Mouse (Mus musculus): ENCODE data around the gene Akip1. TPM values are rescaled to one million over a fixed set of nuclear protein-coding genes. Genes with fewer than 3 reads are reported as not detected.

The Akip1 gene
- total and polyA plus RNA-seq, 2 experiments from 2014 or later, result 15.5 to 17.5 TPM

DNA sequence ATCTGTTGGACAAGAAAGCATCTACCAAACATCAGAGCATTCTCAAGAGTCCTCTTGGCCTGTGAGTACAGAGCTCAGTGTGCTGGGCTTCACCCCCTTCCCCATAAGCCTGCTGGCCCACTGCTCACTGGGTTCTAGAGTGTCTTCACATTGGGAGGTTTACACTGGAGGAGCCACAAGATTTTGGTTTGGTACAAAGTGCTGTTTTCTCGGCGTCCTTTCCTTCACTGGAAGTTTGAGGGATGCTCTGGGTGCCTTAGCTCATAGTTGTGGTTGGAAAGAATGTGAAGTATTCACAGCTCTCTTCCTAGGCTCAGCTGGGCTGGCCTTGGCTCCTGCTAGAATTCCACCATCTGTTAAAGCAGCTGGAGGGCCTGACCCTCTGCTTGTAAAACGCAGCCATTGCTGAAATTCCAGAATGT, 5.5 kb downstream of the Akip1 start:
- Histone ChIP-seq H3K9ac (no peak overlapping the region), H3K4me1 (ENCODE audit: insufficient read depth) (no peaks in the 10 kb centered on the region), H3K9me3 (ENCODE audit: low read length) (no peaks in the 10 kb centered on the region), H3K36me3 (ENCODE audit: insufficient read depth) (0 out of 2 replicates have a peak, but pooled peaks cover 17% of the 10 kb centered on the region), H3K27ac (ENCODE audit: low read depth, low read length) (no peak overlapping the region), H3K4me2 (ENCODE audit: low read depth) (no peak overlapping the region), H3K4me3 (ENCODE audit: low read depth, low read length) (no peak overlapping the region), H3K27me3 (ENCODE audit: insufficient read depth, low read length) (no peaks in the 10 kb centered on the region)
- no peak for TF ChIP-seq CTCF (IDR thresholded peaks at IDR 0.05; ENCODE audit: low read depth)
- WGBS, result 70% methylated on average over 3 of the region's 3 CpGs
- no peak for ATAC-seq
- no peak for DNase-seq

DNA sequence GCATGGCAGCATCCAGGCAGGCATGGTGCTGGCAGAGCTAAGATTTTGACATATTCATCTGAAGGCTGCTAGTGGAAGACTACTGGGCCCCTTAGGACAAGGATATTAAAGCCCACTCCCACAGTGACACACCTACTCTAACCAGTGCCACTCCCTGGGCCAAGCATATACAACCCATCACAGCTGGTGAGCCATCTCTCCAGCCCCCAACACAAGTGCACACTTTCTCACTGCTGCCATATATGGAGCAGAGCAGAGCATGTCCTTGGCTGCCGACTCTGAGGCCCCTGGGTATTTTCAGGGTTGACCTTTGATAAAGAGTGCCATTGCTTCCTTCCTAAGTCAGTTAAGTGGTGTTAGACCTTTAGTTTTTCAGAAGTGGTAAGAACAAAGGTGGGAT, 6.6 kb downstream of the Akip1 start:
- Histone ChIP-seq H3K4me2 (ENCODE audit: low read depth) (no peak overlapping the region), H3K9me3 (ENCODE audit: low read length) (no peaks in the 10 kb centered on the region), H3K9ac (no peak overlapping the region), H3K27me3 (ENCODE audit: insufficient read depth, low read length) (no peaks in the 10 kb centered on the region), H3K4me1 (ENCODE audit: insufficient read depth) (no peaks in the 10 kb centered on the region), H3K36me3 (ENCODE audit: insufficient read depth) (0 out of 2 replicates have a peak, but pooled peaks cover 17% of the 10 kb centered on the region), H3K27ac (ENCODE audit: low read depth, low read length) (no peak overlapping the region), H3K4me3 (ENCODE audit: low read depth, low read length) (no peak overlapping the region)
- WGBS, result 94% methylated on average over 1 of the region's 1 CpGs
- TF ChIP-seq CTCF (IDR thresholded peaks at IDR 0.05; ENCODE audit: low read depth), result no peak
- no peak for DNase-seq
- ATAC-seq, result no peak

DNA sequence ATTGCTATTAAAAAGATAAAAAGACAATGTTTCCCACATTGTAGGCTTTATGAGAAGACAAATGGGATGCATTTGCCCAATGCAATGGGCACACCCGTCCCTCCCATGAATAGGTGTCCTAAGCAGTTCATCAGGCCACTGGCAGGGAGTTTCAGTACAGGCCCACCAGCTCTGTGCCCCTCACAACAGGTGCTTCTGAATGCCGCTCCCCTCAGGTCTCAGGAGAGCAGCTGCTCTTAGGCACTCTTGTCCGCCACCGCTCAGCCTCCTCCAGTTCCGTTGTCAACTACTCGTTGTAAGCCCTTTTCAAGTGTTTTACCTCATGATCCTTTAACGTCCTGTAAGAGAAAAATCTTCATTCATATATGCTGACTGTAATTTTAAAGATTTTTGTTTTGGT, 8.7 kb downstream of the Akip1 start:
- Histone ChIP-seq H3K36me3 (ENCODE audit: insufficient read depth) (0 out of 2 replicates have a peak, but pooled peaks cover 17% of the 10 kb centered on the region), H3K4me2 (ENCODE audit: low read depth) (no peak overlapping the region), H3K4me1 (ENCODE audit: insufficient read depth) (no peaks in the 10 kb centered on the region), H3K9ac (no peak overlapping the region), H3K4me3 (ENCODE audit: low read depth, low read length) (no peak overlapping the region), H3K27me3 (ENCODE audit: insufficient read depth, low read length) (no peaks in the 10 kb centered on the region), H3K9me3 (ENCODE audit: low read length) (no peaks in the 10 kb centered on the region), H3K27ac (ENCODE audit: low read depth, low read length) (no peak overlapping the region)
- no peak for TF ChIP-seq CTCF (IDR thresholded peaks at IDR 0.05; ENCODE audit: low read depth)
- DNase-seq, result no peak
- WGBS, result 92% methylated on average over 7 of the region's 7 CpGs
- ATAC-seq, result no peak

DNA sequence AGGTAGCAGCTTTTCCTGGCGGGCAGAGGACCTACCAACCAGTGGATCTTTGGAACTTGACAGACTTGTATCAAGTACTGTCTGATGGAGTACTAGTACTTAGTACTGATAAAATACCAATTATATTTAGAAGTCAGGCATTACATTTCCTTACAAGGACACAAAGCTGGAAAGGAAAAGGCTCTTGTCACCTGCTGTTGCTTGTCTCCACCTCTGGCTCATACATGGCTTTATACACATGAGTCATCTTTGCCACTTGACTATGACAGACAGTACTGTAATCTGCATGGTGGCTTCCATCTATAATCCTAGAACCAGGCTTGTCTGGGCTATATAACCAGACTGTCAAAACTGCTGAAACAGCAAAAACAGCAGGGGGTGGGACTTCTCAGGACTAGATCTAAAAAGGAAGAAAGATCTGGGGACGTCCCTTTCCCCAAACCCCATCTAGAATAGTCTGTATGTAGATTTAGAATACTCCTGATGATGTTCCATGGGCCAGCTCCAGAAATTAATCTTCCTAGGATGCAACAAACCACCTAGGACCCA, 10.0 kb downstream of the Akip1 start:
- TF ChIP-seq CTCF (IDR thresholded peaks at IDR 0.05; ENCODE audit: low read depth), result no peak
- no peaks in the 10 kb centered on the region for H3K4me1 ChIP-seq (ENCODE audit: insufficient read depth)
- ATAC-seq (no peak), DNase-seq (no peak)
- H3K9ac ChIP-seq, result no peak overlapping the region
- 83% methylated on average over 2 of the region's 2 CpGs for WGBS
- H3K4me2 ChIP-seq (ENCODE audit: low read depth), result no peak overlapping the region
- no peaks in the 10 kb centered on the region for H3K27me3 ChIP-seq (ENCODE audit: insufficient read depth, low read length)
- no peak overlapping the region for H3K4me3 ChIP-seq (ENCODE audit: low read depth, low read length)
- H3K36me3 ChIP-seq (ENCODE audit: insufficient read depth), result 0 out of 2 replicates have a peak, but pooled peaks cover 17% of the 10 kb centered on the region
- H3K27ac ChIP-seq (ENCODE audit: low read depth, low read length), result no peak overlapping the region
- H3K9me3 ChIP-seq (ENCODE audit: low read length), result no peaks in the 10 kb centered on the region

DNA sequence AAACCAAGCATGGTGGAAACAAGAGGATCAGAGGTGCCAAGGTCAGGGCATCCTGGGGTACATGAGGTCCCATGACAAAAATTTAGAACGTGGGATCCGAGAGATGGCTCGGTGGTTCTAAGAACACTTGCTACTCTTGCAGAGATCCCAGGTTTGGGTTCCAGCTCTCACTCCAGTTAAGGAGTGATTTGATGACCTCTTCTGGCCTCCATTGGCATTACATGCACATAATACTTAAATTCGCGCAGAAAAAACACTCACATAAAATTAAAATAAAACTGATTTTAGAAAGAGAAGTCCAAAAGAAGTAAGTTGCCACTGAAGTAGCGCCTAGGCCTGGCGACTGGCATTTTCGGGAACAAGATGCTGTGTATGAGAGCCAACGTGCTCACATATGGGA, 15.8 kb downstream of the Akip1 start:
- Histone ChIP-seq H3K9me3 (ENCODE audit: low read length) (no peaks in the 10 kb centered on the region), H3K4me1 (ENCODE audit: insufficient read depth) (no peaks in the 10 kb centered on the region), H3K27me3 (ENCODE audit: insufficient read depth, low read length) (no peaks in the 10 kb centered on the region), H3K36me3 (ENCODE audit: insufficient read depth) (no peaks in the 10 kb centered on the region), H3K9ac (no peak overlapping the region), H3K27ac (ENCODE audit: low read depth, low read length) (no peak overlapping the region), H3K4me2 (ENCODE audit: low read depth) (no peak overlapping the region), H3K4me3 (ENCODE audit: low read depth, low read length) (no peak overlapping the region)
- WGBS, result 56% methylated on average over 9 of the region's 9 CpGs
- ATAC-seq (no peak; the same call in 1 of the 2 replicates), DNase-seq (peak; percentile 72)
- TF ChIP-seq CTCF (IDR thresholded peaks at IDR 0.05; ENCODE audit: low read depth), result peak; percentile 64

DNA sequence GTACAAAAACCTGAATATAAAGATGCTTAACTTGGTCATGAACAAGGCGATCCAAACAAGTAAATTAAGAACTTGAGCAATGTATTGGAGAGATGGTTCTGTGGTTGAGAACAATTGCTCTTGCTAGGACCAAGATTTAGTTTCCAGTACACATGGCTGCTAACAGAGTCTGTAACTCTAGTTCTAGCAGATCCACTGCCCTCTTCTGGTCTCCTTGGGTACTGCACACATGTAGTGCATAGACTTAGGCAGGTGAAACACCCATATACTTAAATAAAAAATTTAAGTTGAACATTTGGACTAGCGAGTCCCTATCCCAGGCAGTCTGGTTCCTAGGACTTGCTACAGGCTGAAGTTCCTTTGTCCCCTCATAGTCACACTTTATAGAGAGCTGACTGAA, 19.1 kb downstream of the Akip1 start:
- no peaks in the 10 kb centered on the region for H3K9me3 ChIP-seq (ENCODE audit: low read length)
- peak; percentile 44 for TF ChIP-seq CTCF (IDR thresholded peaks at IDR 0.05; ENCODE audit: low read depth)
- DNase-seq (no peak), ATAC-seq (no peak)
- H3K4me1 ChIP-seq (ENCODE audit: insufficient read depth), result no peaks in the 10 kb centered on the region
- H3K9ac ChIP-seq, result no peak overlapping the region
- H3K4me2 ChIP-seq (ENCODE audit: low read depth), result no peak overlapping the region
- no peaks in the 10 kb centered on the region for H3K27me3 ChIP-seq (ENCODE audit: insufficient read depth, low read length)
- WGBS, result 95% methylated on average over 2 of the region's 2 CpGs
- H3K27ac ChIP-seq (ENCODE audit: low read depth, low read length), result no peak overlapping the region
- H3K4me3 ChIP-seq (ENCODE audit: low read depth, low read length), result no peak overlapping the region
- H3K36me3 ChIP-seq (ENCODE audit: insufficient read depth), result no peaks in the 10 kb centered on the region

DNA sequence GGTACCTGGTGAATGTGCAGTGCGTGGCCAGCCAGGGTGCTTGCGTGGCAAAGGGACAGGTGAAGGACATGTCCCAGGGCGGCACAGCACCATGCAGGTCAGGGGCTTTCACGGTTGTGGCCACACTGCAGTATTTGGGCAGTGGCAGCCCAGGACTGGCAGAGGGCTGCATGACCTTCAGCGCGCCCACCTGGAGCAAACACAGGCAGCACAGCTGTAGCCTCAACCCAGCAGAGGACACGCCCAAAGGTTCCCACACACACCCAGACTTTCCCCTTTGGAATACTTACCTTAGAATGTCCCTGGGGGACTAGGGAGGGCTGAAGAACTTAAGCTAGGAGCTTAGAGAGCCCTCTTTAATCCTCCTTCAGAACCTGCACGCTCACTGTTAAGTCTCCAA, 19.6 kb downstream of the Akip1 start:
- Histone ChIP-seq H3K36me3 (ENCODE audit: insufficient read depth) (no peaks in the 10 kb centered on the region), H3K4me2 (ENCODE audit: low read depth) (no peak overlapping the region), H3K4me1 (ENCODE audit: insufficient read depth) (no peaks in the 10 kb centered on the region), H3K27me3 (ENCODE audit: insufficient read depth, low read length) (no peaks in the 10 kb centered on the region), H3K9ac (no peak overlapping the region), H3K27ac (ENCODE audit: low read depth, low read length) (no peak overlapping the region), H3K9me3 (ENCODE audit: low read length) (no peaks in the 10 kb centered on the region), H3K4me3 (ENCODE audit: low read depth, low read length) (no peak overlapping the region)
- 95% methylated on average over 8 of the region's 8 CpGs for WGBS
- DNase-seq (no peak), ATAC-seq (no peak)
- TF ChIP-seq CTCF (IDR thresholded peaks at IDR 0.05; ENCODE audit: low read depth), result no peak

Data from forebrain, postnatal 0 days (tissue).